Mouse (Mus musculus) megakaryocyte progenitor cell, adult 5-6 weeks (primary cell): Measurements from ENCODE around the gene Kcnj8. TPM values are rescaled to one million over a fixed set of nuclear protein-coding genes. Genes with fewer than 3 reads are reported as not detected.
A peak's percentile ranks its signal among the peaks of the same experiment; 100 is the strongest.

Source experiments
- ATAC-seq: replicated peaks from 2 replicates; pipeline ENCODE4 v1.8.0; 2016; ENCODE audit warnings: mild to moderate bottlenecking, moderate TSS enrichment, inconsistent platforms; ENCODE audit not compliant: poor library complexity
- total RNA-seq, 2 experiments: library from RNA; stranded (forward) in 1 of 2; stranded (reverse) in 1 of 2; fragments of 157-497, 149-512 nt in 1 of 2; fragments of 200-1000 nt in 1 of 2; gene quantifications; 2 replicates each; pipeline versions ENCODE4 v1.2.3 to v1.2.4; 2015 to 2017

Kcnj8 gene
- total RNA-seq (2015), result 0.05 TPM in 1 of 2 replicates, not detected in the other
- total RNA-seq (2017), result not detected in 2 replicates

DNA sequence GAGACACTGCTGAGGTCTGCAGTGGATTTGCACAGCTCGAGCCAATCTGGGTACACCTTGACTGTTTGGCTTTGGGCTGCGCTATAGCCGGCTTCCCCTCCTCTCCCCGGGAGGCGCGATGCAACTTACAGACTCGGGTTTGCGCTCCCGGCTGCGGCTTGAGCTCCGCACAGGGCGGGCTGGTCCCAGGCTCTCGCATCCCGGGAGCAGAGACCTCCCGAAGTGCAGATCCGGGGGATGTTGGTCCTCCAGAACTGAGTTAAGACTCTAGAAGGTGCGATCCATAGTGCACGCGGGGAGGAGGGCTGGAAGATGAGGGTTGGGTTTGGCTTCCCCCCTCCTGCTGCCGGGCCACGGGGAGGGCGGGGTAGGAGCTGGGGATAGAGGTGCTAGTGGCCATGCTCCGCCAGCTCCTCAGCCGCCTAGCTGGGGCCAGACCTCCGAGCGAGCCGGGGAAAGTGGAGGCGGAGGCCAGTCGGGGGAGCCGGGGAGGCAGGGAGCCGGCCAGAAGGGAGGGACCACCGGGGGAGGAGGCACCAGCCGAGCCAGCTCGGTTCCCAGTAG is at the start of gene Kcnj8:
TSS of gene Kcnj8 (minus strand) at position 560 of the 564 bp plus-strand sequence.
- ATAC-seq, result peak; percentile 41

DNA sequence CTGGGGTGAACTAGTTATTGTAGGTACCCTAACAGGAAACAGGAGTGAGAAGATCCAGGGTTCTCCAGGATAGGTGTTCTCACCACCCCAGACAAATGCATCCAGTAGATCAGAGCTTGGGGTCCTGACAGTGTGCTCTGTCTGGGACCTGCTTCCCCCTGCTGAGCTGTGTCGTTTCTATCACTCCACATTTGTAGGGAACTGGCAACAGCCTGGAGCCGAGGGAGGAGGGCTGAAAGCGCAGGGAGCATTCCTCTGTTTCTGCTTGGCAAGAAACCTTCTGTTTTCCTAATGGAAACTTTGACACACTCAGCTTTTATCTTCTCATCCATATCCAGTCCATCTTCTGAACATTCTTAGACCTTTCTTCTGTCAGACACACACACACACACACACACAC is 45.2 kb upstream of the Kcnj8 start:
- no peak for ATAC-seq

DNA sequence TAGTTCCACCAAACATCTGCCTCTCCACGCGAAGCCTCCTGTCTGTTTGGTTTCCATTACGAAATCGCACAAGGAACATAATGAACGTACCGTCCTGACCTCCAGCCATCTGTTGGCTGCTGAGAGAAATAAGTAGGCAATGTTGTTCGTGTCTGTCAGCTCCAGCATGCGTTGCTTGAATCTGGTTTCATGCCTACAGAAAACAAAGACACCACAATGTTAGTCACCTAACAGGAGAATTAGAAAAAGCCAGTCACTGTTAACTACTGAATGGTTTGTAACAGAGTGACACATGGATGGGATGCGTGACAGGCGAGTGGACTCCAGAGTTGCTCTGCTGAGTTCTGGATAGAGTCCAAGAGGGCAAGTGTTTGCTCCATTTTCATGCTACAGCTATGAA is 42.9 kb upstream of the Kcnj8 start:
- no peak for ATAC-seq

DNA sequence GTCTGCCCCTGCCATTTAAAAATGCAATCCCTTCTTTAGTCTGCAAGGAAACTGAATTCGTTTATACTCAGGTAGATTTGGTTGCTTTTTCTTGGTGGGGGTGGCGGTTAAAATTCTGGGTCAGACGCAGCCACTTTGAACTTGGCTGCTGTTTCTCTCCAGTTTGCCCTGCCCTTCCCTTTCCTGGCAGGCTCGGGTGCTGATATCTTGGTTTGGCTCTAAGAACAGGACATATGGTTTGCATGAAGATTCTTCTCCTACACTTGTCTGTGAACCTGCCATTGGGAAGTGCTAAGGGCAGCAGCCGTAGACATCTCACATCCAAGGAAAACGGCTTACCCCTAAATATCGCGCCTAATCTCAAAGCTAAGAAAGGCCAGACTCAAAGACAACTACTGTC is 41.0 kb upstream of the Kcnj8 start:
- no peak for ATAC-seq

DNA sequence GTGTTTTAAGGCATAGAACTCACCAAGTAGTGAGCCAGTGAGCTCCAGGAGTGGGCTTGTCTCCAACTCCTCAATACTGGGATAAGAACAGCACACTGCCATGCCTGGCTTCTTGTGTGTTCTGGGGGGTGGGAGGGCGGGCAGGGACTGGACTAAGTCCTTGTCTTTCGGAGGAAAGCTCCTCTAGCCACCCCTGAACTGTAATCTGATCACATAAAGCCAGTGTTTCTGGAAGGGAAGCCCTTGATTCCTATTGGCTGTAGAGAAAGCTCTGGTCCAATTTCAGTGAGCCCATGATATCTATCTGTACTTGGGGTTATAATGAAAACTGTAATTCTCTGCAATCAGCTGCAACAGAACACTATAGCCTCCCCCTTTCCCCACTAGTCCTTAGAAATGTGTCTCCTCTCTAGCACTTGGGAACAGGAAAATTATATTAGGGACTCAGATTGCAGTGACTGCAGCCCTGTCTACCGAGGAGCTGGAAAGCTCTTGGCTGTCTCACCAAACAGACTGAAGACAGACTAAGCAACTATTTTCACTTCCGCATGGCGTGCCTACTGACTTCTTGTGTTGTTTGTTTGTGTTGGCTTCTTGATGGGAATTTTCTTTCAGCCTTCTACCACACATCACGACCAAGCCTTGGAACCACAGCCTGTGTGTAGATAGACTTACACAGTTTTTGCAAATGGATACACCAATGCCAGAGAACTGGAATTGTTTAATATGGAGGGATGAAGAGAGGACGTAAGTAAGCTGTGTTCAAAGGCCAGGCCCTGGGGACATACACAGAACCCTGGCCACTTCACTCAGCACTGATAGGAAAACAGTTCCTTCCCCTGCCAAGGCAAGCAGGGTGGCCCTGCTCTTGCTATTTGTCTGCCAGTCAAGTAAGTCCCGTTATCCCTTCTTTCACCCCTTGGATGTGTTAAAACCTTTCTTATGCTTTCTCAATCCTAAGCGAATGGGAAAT is 38.3 kb upstream of the Kcnj8 start:
- ATAC-seq, result no peak

DNA sequence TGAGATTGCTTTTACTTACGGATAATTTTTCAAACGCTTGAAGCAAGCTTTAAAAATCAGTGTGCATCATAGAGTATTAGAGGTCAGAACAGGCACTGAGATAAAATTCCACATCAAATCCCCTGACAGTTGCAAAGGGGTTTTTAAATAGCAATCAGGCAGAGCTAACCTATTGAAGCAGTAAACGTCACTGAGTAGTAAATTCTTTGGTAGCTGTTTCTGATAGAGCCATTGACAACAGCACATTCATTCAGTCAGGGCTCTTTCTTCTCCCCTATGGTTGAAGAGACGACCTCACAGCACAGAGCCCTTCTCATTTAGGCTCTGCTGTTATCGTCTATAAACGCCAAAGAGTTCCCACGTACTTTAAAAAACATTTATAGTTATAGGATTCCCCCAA is 35.7 kb upstream of the Kcnj8 start:
- no peak for ATAC-seq

DNA sequence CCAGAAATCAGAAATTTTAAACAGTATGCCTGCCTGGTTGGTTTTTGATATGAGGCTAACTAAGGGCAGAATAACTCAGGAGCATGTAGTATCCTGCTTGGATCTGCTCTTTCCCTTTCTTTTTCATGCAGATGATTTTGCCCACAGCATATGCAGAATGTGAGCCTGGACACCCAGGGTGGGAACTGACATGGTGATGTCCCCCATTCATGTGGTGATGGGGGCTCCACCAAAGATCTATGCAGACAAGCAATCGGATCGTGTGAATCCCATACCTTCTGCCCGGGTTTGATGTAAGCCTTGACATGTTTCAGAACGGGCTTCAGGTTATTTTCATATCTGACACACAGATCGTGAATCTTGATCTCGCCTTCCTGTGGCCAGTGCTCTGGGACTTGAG is 31.4 kb upstream of the Kcnj8 start:
- no peak for ATAC-seq

DNA sequence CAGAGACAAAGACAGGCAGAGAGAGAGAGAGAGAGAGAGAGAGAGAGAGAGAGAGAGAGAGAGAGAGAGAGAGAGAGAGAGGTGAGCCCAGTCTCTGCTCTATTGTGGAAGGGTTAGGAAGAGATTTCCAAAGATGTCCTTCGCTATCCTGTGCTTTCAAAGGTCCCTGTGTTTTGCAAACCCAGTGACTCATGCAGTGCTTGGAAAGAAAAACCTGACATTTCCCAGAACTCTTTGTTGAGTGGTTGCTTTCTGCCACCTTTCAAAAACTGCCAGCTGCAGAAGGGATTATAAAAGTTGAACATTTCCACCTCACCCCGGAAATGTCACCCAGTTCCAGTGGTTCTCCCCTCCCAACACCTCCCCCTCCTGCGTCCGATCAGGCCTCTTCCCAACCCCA is 7.4 kb upstream of the Kcnj8 start:
- ATAC-seq, result no peak

DNA sequence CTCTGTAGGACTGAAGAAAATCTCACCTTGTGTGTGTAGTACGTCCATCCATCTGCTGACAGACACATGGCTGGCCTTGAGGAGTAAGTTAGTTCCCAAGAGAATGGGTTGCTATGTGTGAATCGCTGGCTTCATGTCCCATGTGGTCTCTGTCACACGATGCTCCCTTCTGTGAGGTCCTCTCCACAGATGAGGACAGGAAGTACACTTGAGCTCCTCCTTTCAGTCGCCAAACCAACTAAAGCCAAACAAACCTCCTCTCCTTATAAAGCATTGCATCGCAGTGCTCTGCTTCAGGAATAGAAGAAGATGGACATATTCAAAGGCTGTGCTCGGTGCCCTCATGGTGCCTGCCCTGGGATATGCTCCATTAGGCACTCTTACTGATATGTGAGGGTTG is 6.4 kb upstream of the Kcnj8 start:
- ATAC-seq, result no peak

DNA sequence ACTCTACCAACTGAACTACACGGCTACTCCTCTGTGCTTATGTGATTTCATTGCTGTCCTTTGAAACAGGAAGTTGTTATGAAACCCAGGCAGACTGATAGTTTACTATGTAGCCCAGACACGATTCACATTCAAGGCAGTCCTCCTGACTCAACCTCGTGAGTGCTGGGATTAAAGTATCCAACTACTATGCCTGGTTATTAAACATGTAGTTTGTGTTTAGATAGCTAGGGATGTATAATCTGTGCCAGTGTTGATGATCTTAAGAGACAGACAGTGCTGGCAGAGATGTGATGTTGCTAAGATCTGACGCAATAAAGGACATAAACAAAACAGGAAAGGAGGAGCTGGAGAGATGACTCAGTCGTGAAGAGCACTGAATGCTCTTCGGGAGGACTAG is 1.5 kb upstream of the Kcnj8 start:
- peak; percentile 72 for ATAC-seq

DNA sequence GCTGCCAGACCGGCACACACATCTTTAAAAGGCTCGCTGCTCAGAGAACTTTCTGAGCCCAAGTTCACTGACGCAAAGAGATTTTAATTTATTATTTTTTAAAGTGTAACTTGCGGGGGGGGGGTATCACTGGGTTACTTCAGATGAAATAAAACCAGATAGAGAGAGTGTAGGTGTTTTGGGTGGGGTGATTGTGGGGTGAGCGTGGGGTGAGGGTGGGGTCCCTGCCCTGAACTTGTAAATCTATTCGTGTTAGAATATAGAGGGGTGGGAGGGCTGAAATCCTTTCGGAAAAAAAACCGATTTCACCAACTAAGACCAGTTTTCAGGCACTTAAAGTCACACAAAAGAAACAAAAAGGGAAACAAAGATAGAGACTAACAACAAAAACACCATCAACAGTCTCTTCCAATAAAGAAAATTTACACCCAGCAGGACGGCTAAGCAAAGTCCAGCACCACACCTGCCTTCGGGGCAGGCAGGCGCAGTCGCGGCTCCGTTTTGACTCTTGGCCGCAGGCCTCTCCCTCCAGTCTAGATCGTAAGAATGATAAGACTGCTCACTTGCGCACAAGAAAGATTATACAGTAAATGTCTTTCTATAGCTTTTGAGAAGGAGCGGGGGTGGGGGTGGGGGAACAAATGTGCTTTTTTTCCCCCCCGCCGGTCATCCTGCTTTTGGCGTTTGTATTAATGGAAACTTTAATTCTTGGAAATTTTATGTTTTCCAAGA is 381 bp upstream of the Kcnj8 start:
- ATAC-seq, result 0 out of 2 replicates have a peak, but pooled peaks have one; percentile 27

DNA sequence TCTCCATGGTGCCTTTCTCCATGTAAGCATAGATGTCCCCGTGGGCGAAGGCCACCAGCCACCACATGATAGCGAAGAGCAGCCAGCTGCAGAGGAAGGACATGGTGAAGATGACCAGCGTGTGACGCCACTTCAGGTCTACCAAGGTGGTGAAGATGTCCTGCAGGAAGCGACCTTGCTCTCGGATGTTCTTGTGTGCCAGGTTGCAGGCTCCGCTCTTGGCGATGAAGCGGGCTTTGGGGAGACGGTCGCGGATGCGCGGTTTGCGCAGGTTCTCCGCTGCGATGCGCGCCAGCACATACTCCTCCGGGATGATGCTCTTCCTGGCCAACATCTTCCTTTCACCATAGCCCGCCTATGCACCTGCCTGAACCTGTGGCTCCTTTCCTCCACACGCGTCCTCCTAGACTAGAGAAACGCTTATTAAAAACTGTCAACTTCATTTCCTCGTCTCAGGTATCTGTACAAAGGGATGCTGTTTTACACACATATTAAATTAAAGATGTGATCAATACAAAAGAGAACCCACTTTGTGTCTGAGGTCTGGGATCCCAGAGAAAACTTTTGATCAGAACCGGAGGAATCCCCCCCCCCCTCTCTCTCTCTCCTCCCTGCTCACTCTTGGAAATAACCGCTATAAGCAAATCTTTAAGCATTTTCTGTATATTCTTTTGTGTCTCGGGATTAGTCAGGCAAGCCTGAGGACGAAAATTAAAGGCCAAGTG is 1.2 kb downstream of the Kcnj8 start:
- ATAC-seq, result no peak

DNA sequence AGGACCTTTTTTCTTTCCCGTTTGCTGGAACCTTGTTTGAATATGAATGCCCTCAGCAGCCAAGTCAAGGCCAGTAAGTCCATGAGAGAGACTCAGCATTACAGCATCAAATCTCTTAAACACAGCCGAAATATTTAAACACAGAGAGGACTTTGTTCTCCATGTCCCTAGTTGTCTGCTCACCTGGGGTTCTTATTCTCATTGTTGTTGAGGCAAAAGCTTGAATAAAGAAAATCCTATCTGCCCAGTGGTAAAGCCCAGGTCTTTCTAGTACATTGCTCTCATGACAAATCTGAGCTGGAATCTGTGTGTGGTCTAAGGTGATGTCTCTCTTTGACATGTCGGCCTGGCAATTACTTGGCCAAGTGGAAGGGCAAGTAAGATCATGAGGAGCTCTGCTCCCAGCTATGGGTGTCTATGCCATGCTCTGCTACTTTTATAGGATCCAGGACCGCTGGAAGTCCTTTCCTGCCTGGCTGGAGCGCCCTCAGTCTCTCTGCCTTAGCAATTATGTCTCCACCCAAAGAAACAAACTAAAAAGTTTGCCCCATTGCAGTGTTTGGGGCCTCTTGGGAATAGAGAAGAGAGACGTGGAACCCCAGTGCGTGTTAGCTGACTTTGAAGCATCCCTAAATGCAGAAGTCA is 2.6 kb downstream of the Kcnj8 start:
- no peak for ATAC-seq

DNA sequence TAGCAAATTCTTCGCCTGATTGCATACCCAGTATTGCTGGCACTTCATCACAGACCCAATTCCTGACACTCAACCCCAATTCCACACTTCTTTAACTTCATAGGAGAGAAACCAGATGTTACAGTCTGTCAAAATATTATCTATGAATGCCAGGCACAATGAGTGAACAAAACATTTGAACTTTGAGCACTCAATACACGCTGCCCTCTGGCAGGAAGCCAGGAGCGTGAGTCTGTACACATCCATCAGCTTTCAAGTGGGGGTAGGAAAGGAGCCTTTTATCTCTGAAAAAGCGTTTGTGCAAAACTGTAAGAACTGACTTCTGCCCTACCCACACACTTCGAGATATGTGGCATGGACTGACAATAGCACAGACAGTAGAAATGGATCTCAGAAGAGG is 4.0 kb downstream of the Kcnj8 start:
- peak; percentile 60 for ATAC-seq

DNA sequence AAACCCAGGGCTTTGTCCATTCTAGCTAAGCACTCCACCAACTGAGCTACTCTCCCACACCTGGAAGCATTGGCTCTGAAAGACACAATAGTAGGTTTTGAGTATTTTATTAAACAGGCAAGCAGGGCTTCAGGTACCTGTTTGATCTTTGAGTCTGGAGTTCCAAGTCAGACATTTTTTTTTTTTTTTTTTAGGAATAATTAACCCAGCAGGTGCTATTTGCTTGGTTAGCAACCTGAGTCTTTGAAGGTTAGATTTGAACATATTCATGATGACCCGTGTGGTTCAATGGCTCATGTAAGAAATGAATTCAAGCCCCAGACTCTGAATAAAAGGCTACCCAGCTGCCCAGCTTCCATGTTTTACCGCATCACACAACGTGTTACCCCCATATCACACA is 6.7 kb downstream of the Kcnj8 start:
- no peak for ATAC-seq

DNA sequence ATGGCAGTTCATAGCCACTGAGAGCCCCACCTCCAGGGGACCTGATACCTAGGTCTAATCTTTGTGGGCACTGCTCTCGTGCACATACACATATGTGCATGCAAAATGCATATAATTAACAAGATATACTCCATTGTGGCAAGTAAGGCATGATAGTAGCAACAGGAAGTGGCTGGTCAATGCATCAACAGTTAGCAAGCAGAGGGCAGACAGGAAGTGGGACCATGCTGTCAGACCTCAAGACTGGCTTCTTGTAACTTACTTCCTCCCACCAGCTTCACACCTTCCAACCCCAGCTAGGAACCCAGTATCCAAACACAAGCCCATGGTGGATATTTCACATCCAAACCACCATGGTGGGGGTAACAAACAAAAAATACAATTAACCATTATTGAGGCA is 10.3 kb downstream of the Kcnj8 start:
- ATAC-seq, result peak; percentile 86

DNA sequence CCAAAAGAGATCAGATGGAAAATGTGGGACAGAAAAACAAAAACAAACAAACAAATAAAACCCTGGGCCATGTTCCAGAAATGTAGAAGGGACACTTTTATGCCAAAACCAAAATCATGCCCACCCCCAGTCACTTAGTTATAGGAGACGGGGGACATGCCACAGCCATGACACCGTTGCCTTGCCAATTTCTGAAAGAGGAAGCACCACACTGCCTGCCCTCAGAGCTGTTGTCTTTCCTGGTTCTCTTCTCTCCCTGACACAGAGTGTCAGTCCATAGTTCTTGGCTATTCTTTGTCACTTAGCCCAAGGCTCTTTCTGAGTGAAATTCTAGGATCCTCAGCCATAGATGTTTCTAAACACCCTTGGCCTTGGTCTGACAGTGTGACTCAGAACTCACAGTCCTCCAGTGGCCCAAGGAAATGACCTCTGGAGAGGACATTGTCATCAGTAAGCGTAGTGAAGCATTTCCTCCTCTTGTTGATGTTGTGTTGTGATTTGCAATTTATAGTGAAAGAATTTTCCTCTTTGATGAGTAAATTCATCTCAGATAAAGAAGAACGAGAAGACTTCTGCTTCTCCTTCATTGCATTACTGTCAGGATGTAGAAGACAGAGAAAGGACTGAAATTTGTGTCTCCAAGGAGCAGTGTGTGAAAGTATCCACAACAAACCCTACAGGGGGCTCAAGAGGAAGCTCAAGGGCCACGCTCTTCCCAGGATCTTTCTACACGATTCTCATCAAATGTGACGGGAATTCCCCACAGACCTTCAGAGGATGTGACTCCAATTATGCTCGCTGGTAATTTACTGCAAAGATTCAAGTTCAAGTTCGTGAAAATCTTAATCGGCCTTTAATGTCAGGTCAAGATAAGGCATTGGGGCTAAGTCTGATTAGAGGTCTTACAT is 12.4 kb downstream of the Kcnj8 start:
- ATAC-seq, result peak; percentile 64

DNA sequence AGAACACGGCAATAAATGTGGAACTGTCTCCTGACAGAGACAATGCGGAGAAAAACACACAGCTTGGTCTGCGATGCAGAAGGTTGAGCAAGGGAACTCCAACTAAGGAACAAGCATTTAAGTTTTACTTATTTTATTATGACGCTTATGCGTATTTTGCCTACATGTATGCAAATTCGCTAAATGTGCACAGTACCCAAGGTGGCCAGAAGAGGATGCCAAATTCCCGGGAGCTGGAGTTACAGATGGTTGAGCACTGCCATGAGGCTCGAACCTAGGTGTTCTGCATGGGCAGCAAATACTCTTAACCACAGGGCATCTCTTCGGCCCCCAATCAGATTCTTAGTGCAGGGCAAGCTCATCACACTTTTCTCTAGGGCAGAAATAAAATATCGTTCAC is 13.3 kb downstream of the Kcnj8 start:
- ATAC-seq, result no peak

DNA sequence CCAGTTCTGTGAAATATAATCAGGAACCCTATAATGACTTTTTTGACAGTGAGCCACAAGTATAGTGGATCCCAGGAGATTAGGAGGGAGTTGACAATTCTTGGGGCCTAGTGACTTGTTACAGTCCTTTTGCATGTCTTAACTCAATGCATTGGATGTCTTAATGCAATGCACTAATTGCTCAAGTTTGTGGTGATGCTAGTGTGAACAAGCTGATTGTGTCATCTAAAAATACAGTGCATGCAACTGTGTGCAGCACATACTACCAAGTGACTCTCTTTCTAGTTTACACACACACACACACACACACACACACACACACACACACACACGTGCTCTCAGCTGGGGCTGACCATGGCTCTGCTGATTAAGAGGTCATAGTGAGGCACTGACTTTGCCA is 15.4 kb downstream of the Kcnj8 start:
- peak; percentile 68 for ATAC-seq
